Mouse (Mus musculus) CD8-positive naive resting alpha-beta T cell, adult 2 months (primary cell): ENCODE measurements around the gene Cblc.
"Not testable (repeated sequence)": the region's sequence is repeated elsewhere in the genome, so short reads cannot be mapped to it uniquely, and the experiment has no call there.

Experiments used
- DNase-seq, 2 experiments: peaks; one replicate each; pipeline ENCODE4 v3.0.0; 2022; ENCODE audit warnings: low read depth in 2 of 2, low spot score in 2 of 2

Gene Cblc

DNA sequence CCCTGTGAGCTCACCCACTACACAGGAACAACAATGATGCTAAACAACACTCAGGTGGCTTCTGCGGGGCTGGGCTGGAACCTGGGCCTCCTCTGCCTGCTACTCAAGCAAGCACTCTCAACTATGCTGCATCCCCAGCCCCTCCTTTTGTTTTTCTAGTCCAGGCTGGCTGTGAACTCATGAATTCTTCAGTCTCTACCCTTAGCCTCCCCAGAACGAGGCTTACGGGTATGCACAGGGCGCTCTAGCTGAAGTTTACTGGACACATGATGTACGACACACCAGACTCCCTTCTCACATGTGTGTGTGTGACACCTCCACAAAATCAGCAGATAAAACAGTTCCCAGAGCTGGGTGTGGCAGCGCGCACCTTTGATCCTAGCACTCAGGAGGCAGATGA is 22.3 kb upstream of the Cblc start:
- no peak for DNase-seq

DNA sequence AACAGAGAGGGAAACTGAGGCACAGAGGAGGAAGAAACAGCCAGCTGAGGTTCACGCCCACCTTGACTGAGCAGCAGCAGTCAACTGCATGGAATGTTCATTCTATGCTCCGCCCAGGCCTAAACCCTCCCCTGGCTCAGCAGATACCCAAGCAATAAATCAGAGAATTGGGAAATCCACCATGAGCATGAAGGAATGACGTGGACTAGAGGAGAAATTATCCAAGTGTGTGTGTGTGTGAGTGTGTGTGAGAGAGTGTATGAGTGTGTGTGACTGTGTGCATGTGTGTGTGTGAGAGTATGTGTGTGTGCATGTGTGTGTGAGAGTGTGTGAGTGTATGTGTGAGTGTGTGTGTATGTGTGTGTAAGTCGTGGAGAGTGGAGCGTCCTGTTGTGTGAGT is 21.8 kb upstream of the Cblc start:
- DNase-seq = no peak

DNA sequence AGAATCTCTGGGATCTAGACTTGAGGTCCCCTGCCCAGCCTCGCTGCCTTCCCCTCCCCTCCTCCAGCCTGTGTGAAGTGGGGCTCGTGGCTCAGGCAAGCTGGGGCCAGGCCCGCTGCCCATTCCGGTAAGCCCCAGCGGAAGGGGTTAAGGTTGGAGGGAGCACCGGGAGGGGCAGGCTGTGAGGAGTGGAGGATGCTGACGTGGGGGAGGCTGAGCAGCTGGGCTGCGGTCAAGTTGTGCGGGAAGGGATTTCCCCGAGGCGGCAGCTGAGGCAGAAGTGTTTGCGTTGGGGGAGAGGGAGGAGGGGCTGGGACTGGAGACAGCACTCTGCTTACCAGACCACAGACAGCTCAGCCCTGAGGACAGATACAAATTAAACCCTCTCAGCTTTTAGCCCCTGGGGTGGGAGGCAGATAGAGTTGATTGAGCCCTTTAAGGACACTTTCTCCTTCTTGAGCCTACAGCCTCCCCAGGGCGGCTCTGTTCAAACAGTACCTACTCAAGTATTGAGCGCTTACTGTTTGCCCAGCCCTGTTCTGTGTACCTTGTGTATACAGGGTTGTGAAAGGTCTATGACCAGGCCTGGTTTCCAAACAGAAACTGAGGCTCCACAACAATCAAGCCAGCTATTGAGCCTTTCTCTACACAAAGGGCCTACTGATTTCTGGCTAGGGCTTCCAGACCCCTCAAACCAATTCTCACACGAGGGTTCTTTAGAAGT is 20.9 kb upstream of the Cblc start:
- peak; percentile 87 to 91 for DNase-seq

DNA sequence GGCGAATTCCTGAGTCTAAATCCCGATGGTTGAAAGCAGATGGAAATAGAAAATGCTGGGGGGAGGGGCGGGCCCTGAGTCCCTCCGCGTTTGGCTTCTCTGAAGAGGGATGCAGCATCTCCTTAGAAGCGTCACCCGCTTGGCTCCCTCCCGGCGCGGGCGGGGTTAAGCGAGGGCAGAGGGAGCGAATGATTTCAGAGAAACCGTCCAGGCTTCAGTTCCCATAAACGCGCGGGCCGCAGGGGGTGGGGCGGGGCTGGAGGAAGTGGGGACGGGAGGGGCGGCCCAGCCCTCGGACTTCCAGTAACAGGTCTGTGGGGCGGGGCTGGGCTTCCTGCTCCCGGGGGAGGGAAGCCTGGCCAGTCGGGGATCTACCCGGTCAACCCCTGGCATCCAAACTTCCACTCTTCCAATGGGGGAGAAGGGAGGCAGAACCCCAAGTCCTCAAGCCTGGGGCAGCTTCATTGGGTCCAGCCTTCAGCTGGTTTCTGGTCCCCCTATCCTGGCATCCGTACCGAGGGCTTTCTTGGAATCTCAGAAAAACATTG is 19.7 kb upstream of the Cblc start:
- DNase-seq = peak in 1 of 2 experiments; percentile 32

DNA sequence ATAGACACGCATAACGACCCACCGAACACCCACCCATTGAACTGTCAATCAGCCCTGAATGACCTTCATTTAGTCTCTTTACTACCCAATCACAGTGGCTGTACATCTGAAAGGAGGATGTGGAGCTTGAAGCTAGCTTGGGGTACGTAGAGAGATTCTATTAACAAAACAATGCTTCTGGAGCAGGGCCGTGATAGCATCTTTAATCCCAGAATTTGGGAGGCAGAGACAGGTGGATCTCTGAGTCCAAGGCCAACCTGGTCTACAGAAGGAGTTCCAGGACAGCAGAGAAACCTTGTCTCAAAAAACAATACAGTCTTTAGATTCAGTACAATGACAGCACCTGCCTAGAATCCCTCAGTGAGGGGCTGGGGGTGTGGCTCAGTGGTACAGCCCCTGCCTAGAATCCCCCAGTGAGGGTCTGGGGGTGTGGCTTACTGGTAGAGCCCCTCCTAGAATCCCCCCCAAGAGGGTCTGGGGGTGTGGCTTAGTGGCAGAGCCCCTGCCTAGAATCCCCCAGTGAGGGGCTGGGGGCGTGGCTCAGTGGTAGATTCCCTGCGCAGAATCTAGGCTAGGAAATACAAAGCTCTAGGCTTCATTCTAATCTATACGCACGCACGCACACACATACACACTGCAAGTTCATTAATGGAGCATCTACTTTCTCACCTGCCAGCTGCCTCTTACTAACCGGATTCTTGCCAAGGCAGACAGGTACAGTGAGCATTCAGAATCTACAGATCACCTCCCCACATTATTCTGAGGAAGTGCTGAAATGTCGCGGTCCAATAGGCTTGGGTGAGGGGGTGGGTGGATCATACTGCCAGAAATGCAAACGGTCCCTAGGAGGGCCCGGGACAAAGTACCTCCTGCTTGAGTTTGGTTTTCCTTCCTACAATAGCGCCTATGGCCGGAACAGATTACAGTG is 19.0 kb upstream of the Cblc start:
- DNase-seq = no peak

DNA sequence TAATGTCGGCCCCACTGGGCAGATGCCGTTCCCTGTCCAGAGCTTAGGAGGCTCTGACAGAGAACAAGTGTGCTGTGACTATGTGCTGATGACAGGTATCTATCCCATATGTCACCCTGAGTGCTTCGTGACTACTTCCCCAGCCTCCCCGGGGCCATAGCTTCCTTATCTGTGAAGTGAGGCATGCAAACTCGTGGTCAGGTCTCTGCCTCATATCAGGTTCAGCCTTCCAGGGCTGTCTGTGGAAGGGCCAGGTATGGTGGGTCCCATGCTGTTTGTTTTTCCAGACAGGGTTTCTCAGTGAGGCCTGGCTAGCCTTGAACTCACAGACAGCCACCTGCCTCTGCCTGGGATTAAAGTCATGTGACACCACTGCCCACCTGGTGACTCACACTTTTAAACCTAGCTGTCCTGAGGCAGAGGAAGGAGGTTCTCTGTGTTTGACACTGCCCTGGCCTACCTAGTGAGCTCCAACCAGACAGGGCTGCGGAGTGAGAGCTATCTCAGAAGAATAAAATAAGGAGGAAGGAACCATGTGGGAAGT is 17.0 kb upstream of the Cblc start:
- no peak for DNase-seq

DNA sequence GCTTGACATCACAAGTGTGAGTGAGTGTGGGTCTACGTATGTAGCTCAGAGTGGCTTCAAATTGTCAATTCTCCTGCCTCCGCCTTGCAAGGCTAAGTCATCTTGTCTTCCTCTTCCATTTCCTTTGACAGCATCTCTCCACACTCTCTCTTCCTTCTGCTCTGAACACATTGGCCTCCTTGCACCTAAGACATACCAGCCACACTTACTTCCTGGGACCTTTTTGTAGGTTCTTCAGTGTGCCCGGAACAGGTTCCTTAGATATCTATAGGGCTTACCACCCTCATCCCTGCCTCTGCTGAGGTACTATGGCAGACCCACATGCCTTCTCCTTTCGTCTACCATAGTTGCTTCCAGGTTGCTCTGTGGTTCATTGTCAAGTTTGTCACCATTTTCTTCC is 16.6 kb upstream of the Cblc start:
- no peak for DNase-seq

DNA sequence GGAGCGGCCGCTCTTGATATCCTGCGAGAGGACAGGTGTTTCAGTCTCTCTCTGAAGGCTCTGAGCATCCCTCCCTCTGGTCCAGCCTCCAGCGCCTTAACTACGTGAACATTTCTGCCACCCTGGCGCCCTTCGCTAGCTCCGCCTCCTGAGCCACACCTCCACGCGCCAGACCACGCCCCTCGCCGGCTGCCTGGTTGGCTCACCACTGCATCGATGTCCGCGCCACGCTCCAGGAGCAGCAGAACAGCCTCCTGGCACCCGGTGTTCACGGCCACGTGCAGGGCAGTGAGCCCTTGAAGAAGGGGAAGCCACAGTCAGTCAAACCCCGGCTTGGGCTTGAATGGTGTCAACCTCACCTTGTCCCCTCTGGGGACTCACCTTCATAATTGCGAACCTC is 14.5 kb upstream of the Cblc start:
- DNase-seq = no peak

DNA sequence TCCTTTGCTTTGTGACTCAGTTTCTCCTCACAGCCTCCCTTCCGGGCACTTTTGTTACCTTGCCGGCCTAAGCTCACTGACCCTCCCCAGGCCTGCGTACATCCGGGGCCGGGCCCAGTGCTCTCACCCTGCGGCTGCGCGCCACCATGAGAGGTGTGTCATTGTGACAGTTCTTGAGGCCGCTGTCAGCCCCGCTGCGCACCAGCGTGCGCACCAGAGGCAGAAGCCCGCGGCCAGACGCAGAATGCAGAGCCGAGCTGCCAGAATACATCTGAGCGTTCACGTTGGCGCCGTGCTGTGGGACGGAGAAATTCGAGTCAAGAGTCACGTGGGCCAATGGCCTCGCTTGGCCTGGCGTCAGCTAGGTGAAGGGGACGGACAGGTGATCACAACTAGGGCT is 12.8 kb upstream of the Cblc start:
- DNase-seq = no peak

DNA sequence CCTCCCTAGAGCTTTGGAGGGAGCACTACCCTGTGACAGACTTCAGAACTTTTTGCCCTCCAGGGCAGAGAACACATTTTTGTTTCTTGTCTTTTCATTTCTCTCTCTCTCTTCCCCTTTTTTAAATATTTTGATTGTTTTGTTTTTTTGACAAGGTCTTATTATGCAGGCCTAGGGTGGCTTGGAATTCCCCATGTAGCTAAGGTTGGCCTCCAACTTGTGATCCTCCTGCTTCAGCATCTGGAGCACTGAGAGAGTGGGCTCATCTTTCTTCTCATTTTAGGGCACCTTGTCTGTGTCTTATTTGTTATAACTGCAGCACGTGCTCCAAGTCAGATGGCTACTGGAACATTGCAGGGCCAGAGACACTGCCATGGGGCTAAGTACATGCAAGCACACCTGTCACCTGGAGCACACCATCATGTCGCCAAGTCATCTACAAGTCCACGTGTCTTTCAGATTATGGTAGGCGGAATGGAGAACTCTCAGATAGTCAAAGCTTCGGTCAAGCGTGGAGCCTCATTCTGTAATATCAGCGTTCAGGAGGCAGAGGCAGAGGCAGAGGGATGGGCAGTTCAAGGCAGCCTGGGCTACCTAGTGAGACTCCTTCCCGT is 9.9 kb upstream of the Cblc start:
- no peak for DNase-seq

DNA sequence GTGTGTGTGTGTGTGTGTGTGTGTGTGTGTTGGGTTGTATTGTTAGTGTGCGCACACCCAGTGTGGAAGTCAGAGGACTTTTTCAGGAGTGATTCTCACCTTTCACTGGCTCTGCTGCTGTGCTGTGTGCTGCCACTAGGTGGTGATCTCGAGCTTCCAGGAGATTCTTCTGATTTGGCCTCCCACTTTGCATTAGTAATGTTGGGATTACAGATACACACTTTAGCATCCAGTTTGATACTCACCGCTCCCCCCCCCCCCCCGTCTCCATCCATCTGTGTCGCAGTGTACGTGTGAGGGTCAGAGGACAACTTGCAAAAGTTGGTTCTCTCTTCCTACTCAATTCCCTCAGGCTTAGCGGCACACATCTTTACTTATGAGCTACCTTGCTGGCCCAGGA is 6.4 kb upstream of the Cblc start:
- peak; percentile 71 to 76 for DNase-seq

DNA sequence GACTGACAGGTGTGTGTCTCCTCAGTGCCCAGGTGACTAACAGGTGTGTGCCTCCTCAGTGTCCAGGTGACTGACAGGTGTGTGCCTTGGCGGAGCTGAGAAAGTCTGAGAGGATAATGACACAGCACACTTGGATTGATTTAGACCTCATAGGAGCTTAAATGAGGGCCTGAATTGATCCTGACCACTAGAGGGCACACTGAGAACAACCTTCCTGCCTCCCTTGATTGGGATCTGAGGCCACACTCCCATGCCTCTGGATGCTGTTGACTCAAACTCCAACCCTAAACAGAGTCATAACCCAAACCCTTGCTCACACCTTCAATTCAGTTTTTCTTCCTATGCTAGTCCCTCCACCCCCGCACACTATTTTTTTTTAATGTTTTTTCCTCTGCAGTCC is 4.2 kb upstream of the Cblc start:
- no peak for DNase-seq

DNA sequence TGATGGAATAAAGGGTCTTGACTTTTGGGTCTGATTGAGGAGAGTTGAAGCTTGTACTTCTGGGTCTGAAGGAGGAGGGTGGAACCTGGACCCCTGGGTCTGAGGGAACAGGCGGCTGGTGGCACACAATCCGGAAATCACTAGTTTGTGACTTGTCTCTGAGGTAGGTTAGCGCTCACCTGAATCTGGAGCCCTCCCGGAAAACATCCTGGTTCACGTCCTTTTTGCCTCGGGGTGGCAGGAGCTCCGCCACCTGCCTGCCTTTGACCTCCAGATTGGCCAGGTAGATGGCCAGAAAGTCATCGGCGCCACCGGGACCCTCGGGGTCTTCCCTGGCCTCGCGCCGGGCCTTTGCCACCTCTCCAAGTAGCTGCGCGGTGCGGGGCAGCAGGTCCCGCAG is 355 bp downstream of the Cblc start:
- DNase-seq = no peak

DNA sequence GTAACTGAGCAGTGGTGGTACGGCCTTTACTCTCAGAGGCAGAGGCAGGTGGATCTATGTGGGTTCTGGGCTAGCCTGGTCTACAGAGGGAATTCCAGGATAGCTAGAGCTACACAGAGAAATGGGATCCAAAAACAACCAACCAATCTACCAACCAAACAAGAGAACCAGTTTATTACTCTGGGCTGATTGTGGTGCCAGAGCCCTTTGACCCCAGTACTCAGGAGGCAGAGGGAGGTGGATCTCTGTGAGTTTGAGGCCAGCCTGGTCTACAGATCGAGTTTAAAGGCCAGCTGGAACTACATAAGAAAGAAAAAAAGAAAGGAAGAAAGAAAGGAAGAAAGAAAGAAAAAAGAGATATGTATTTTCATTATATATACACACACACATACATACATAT is 1.4 kb downstream of the Cblc start:
- no peak for DNase-seq

DNA sequence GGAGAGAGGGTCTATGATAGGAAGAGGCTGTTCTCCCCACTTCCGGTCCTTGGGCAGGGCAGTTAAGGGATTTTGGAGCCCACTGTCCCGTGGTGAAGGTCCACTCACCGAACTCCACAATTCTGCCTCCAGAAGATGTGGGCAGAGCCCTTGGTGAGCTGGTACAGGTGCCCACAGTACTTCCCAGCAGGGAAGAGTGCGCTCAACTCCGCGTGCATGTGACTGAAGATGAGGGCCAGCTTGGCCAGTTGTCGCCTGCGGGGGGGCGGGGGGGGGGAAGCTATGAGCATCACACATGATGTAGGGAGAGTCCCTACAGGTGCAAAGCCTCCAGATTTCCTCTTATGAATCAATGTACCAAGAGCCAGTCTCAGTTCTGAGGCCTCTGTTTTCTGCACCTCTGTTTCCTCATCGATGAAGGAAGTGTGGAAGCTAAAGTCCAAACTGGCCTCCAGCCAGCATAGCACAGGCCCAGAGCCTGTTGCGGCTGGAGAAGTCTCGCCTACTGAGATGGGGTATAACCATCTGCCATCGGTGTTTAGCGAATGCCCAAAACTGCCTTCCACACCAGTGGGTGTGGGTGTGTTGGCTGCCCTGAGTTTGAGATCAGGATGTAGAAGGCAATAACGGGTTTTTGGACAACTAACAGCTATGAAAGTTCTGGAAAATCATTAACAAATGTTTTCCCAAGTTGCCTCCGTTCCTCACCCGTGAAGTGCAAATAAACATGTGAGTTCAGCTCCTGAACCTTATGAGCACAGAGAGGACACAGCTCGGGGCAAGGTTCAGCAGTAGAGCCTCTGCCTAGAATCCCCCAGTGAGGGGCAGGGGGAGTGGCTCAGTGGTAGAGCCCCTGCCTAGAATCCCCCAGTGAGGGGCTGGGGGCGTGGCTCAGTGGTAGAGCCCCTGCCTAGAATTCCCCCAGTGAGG is 3.6 kb downstream of the Cblc start:
- no peak for DNase-seq

DNA sequence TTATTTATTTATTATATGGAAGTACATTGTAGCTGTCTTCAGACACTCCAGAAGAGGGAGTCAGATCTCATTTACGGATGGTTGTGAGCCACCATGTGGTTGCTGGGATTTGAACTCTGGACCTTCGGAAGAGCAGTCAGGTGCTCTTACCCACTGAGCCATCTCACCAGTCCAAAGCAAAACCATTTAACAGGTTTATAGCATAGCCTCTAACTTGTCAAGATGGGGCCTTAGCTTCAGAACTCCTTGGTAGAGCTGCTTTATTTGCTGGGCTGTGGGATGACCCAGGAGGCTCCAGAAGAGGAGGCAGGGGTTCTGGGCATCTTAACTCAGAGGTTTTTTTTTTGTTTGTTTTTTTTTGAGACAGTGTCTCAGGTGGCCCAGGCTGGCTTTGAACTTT is 5.1 kb downstream of the Cblc start:
- not testable (repeated sequence) for DNase-seq

DNA sequence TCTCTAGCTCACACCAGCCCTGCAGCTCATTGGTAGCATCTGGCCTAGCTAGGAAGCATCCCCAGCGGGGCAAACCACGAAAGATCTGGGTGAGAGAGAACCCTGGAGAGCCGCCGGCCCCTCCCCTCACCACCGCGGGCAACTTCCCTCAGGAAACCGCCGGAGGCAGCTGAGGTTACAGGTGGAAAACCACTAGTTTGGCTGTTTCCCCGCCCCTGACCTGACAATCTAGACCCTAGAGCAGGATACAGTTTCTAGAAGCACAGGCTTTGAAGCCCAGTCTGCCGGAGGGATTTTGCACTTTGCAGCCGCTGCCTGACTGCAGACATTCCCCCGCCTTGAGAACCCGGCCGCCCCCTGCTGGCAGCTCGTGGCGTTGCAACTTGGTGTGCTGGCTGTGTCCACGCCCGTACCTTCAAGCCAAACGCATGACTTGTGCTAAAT is 6.7 kb downstream of the Cblc start:
- DNase-seq = peak; percentile 86 to 92

DNA sequence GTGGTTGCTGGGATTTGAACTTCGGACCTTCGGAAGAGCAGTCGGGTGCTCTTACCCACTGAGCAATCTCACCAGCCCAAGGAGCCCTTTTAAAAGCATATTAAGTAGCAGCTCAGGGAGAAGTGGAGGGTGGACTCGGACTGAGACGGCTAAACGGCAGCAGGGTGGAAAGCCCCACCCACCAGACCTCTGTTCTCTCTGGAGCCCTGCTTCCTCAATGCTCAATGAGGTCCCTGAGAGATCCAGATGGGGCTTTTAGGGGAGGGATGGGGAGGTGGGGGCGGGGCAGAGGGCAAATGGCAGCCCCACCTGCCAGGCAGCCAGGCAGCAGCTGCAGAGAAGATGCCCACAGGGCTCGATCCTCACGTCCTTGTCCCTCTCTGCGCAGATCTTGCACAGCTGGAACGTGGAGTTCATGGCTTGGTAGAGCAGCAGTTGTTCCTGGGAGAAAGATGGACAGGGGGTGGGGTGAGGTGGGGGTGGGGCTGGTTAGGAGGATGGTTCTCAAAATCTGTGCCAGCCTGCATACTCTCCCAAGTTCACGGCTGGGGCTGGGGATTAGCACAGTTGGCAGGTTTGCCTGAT is 10.6 kb downstream of the Cblc start:
- DNase-seq = no peak

DNA sequence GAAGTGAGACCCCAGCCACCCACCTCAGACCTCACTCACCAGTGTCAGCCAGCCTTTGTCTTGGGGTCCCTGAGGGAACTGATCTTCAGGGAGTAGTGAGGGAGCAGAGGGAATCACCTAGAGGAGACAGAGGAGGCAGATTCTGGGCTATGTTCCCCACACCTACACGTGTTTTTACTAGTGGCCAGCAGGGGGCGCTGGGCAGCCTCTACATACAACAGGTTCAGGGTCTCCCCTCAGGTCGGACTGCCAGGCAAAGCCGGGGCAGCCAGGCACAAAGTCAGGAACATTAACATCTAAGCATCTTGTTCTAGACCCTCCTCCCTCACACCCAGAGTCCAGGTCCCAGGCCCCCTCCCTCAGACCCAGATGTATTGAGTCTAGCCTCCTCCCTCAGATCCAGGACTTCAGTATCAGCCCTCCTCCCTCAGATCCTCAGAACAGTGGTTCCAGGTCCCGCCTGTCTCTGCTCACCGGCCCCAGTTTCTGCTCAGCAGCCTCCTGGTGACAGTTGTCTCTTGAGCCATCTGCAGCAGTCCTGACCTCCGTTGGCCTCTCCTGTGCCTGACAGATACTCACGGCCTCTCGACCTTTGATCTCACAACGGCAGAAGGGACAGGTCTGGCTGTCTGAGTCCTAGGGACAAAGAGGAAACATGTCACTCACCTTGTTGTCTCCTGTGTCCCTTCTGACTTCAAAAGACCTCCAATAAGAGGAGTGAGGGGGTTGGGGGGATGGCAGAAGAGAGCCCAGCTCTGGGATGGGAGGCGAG is 11.7 kb downstream of the Cblc start:
- no peak for DNase-seq
